Mouse (Mus musculus): ENCODE results near the gene Bpifc.

GRCm38 (mm10) chr10:85956871-85957419 lies 54.8 kb downstream of the Bpifc start:
- TF ChIP-seq CTCF (IDR thresholded peaks at IDR 0.05; ENCODE audit: low read depth) (no peak), EP300 (IDR thresholded peaks at IDR 0.05; ENCODE audit: low read depth) (no peak)

Data from liver, postnatal 0 days (tissue).